Mouse (Mus musculus) fibroblast of lung, adult 2 months (primary cell): Measurements from ENCODE around the gene C2cd2l.
A peak's percentile ranks its signal among the peaks of the same experiment; 100 is the strongest.
"Not testable (repeated sequence)": the region's sequence is repeated elsewhere in the genome, so short reads cannot be mapped to it uniquely, and the experiment has no call there.

ENCODE experiments used
- DNase-seq: peaks from one replicate; pipeline ENCODE4 v3.0.0-alpha.2; 2011; ENCODE audit warnings: low read depth

C2cd2l gene

DNA sequence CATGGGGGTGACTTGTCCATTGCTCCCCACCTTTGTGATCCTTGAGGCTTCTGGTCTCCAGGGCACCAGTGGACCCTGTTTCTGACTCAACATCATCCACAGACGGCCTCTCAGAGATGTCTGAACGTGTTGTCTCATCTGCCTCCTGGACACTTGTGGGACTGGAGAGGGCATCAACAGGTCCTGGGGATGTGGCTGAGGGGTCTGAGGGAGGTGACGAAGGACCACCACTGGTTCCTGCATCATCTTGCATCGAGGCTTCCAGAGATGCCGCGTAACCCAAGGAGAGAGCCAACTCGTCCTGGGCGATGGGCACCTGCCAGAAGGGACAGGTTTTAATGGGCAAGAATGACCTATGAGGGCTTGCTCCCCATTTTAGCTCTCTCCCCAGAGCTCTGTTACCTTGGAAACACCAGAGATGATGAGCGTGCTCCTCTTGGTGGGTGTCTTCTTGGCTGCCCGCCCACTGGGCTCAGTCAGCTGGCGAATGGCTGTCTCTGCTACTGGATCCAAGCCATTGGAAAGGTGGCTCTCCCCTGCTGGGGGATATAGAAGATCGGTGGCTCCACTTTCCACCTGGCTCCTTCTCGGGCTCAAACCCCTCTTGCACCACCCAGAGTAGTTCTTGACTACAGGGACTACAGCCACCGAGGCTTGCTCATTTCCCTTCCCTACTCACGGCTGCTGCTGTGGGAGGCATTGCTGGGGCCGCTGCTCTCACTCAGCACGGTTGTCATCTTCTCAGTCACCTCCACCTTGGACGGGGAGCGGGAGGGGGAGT is 6.4 kb downstream of the C2cd2l start:
- no peak for DNase-seq

DNA sequence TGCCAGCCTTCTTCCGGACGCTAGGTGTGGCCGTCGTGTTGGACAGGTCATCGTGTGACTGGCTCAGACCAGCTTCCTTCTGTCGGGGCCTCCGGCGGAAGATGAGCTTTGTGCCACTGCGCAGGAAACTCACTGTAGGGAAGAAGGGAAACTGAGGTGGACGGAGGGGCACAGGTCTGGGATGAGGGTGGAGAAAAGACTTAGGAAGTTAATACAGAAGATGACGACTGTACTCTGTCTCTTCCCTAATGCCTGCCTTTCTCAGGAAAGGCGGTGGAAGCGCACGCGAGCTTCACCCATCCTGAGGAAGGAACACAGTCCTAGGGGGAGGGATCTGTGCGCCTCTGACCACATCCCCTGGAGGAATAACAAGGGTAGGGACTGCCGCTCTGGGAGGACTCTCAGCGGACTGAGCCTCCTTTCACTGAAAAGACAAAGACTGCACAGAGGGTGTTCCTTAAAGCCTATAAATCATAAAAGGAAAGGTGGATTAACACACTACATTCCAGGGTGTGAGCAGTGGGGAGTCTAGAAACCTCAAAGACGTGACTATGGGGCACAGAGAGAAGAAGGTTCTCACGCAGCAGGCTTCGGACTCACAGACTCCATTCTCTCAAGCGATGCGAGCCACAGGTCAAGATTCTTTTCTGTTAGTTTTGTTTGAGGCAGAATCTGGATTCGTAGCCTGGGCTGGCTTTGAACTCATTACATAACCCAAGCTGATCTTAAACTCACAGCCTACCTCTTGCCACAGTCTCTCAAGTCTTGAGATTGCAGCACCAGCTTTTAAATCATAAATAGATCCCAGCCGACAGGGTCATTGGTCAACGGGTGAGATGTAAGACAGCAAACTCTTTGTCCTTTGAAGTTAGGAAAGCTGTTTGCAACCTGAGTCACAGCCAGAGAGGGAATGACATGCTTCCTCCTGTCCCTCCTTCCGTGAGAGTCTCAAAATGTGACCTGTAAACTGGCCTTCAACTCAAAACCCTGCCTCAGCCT is 8.7 kb downstream of the C2cd2l start:
- no peak for DNase-seq

DNA sequence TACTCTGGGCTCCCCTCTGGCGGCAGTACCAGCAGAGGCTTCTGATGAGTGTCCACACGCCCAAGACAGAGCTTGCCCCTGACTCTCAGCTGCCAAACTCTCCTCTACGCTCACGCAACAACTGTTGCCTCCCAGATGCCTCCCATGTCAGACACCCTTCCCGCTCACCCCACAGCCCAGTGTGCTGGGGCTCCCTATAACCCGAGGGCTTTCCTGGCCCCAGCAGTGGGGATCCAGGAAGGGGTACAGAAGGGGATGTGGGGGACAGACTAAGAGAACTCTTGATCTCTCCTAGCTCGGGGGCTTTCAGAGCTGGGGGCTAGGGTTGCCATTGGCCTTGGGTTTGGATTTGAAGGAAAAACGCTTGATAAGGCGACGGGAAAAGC is 9.3 kb downstream of the C2cd2l start:
- DNase-seq: no peak

- DNase-seq: no peak
Observed at GRCm38 (mm10) chr9:44309756-44310155, 10.3 kb downstream of the C2cd2l start.

- no peak for DNase-seq
Observed at GRCm38 (mm10) chr9:44307248-44307647, 12.8 kb downstream of the C2cd2l start.

- DNase-seq: no peak
Observed at GRCm38 (mm10) chr9:44306532-44306931, 13.6 kb downstream of the C2cd2l start.

DNA sequence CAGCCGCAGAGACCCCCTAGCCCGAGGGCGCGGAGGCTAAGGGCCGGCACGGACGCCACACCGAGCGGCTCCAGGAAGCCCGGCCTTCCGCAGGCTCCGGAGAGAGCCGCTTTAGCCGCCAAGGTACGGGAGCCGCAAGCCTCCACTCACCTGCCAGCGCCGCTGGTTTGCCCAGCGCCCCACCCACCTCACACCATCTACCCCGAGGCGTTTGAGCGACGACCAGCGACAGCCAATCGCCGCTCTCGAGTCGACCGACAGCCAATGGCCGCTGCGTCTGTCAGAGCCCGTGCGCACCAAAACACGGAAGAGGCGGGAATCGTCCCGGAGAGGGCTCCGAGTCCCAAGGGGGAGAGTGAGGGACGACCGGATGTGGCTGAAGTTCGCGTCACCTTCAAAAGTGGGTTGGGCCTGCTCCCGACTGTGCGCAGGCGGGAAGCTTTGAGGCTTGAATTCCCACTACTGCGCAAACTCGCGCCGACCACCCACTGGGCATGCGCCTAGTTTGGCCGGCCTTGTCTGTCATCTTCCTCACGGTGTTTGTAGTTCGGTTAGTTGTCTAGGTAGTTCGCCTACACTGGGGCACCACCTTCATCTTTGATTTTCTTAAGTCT is 14.5 kb downstream of the C2cd2l start, which contains the start of gene Hinfp:
Hinfp (minus strand) TSS at position 206 of the 614 bp plus-strand sequence.
- peak; percentile 99 for DNase-seq

DNA sequence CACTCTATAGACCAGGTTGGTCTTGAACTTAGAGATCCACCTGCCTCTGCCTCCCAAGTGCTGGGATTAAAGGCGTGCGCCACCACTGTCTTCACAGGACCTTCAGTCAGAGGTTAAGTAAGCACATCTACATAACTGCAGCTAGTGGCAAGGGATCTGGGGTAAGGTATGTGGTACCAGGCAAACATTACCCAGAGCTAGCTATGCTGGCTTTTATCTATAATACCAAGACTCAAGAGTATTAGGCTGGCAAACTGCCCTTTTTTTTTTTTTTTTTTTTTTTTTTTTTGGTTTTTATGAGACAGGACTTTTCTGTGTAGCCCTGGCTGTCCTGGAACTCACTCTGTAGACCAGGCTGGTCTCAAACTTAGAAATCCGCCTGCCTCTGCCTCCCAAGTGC is 20.1 kb downstream of the C2cd2l start:
- not testable (repeated sequence) for DNase-seq

- no peak for DNase-seq
Observed at GRCm38 (mm10) chr9:44292490-44292889, 27.6 kb downstream of the C2cd2l start.

DNA sequence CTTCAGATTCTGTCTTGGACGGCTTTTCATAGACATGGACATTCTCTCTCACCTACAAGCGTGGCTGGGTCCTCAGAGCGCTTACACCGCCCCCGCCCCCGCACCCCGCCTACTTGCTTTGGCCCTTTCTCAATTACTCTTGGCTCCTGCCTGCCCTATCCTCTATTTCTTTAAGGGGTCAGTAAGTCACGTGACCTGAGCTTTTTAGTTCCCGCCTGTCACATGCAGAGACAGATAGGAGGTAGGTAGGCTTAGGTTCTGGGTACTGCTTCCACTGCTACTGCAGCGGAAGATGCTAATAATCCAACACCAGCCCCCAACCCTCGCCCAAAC is 31.2 kb downstream of the C2cd2l start:
- no peak for DNase-seq

GRCm38 (mm10) chr9:44288076-44288958 is 31.8 kb downstream of the C2cd2l start, which contains the start of gene Abcg4:
Gene Abcg4, minus strand, starts transcription at chr9:44288615.
- no peak for DNase-seq

DNA sequence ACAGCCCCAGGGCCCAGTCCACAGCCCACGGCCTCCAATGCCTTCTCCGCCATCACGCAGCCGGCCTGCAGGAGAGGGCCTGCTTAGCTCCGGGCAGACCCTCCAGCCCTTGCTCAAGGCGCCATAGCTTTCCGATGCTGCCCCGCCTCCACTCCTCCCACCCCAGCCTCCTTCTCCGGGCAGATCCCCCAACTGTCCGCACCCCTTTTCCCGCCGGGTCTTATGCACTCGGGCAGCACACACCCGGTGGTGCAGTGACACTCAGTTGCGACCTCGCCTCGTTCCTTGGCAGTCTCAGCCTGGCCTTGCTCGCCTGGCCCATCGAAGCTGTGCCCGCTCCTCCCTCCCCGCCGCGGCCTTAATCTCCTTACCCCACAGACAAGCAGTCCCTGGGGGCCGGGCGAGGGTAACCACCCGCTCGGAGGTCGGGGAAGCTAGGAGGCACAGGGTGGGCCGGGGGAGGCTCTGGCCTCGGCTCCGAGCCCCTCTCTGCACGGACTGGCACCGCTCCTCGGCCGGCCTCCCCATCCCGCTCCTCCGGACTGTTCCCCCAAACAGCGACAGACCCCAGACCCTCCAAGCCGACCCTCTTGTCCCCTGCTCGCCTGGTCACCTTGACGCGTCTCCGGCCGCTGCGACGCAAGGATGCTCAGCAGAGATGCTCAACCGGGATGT is 32.5 kb downstream of the C2cd2l start:
- DNase-seq: no peak

DNA sequence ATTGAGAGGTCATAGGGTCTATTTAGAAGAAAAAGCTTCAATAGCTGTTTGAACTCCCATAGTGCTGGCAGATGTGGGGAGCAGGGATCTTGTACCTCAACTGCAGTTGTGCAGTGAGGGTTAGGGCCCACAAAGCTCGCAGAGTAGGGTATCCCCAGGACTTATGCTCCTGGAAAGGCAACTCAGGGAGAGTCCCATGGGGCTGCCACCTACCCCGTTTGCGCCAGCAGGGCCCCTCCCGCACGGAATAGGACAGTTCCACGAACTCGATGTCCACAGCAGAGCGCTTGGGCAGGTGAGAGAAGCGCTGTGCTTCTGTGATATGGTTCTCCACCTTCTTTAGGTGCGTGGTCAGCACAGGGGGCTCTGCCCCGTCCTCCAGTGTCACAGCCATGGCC is 33.1 kb downstream of the C2cd2l start:
- DNase-seq: no peak

- no peak for DNase-seq
Observed at GRCm38 (mm10) chr9:44286256-44286850, 33.7 kb downstream of the C2cd2l start.

GRCm38 (mm10) chr9:44283183-44283582 is 36.9 kb downstream of the C2cd2l start:
- DNase-seq: no peak

DNA sequence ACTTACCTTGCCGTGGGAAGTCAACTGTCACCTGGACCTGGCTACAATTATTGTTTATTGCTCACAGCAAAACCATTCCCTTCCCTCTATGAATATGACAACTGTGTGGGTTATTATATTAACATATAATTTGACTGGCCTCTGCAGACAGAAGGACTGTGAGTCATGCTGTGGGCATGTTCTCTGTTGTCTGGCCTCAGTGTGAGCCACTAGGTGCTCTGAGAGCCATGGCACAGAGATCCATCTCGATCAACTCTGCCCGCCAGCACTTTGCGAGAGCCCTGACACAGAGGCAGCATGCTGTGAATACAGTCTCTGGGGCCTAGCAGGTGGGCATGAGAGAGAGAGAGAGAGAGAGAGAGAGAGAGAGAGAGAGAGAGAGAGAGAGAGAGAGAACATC is 50.1 kb downstream of the C2cd2l start:
- peak; percentile 8 for DNase-seq

- peak; percentile 4 for DNase-seq
Observed at GRCm38 (mm10) chr9:44269077-44269476, 51.0 kb downstream of the C2cd2l start.

- DNase-seq: no peak
Observed at GRCm38 (mm10) chr9:44268432-44268831, 51.7 kb downstream of the C2cd2l start, which contains the start of gene Nlrx1. Gene Nlrx1, minus strand, starts transcription at chr9:44268599.

DNA sequence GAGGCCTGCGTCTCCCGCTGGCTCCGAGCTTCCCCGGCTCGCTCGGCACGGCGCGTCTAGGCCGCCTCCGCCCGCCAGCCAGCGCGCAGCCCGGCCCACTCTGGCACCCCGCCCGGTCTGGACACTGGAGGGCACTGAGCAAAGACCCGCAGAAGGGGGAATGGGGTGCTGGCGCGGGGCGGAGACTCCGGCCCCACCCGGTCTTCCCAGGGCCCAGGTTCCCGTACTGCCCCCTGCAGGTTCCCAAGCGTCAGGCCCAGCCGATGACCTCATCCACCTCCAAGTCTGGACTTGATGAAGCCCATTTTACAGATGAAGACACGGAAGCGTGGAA is 52.1 kb downstream of the C2cd2l start:
- DNase-seq: peak; percentile 72

GRCm38 (mm10) chr9:44267319-44268026 is 52.6 kb downstream of the C2cd2l start:
- DNase-seq: peak; percentile 20
